Mouse (Mus musculus) heart, postnatal 0 days (tissue): ENCODE measurements around the gene Nmnat1.
"Not testable (repeated sequence)": the region's sequence is repeated elsewhere in the genome, so short reads cannot be mapped to it uniquely, and the experiment has no call there.

Experiments
- CTCF ChIP-seq: IDR thresholded peaks from 2 replicates; pipeline ENCODE4 v1.5.1; 2016; ENCODE audit warnings: antibody characterized with exemption, control low read depth, low read depth
- EP300 ChIP-seq: IDR thresholded peaks from 2 replicates; pipeline ENCODE4 v1.6.1; 2016; ENCODE audit warnings: antibody characterized with exemption, low read depth

DNA sequence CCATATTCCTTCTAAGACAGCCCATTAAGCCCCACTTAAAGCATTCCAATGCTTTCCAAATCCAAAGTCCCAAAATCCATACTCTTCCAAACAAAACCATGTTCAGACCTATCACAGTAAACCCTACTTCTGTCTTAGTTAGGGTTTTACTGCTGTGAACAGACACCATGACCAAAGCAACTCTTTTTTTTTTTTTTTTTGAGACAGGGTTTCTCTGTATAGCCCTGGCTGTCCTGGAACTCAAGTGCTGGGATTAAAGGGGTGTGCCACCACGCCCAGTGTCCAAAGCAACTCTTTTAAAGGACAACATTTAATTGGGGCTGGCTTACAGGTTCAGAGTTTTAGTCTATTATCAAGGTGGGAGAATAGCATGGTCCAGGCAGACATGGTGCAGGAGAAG lies 53.1 kb downstream of the Nmnat1 start:
- TF ChIP-seq EP300, CTCF: not testable (repeated sequence)
